19 mouse cellular contexts compared by ENCODE assay signal in genomic region chr13:48942471-48942870, GRCm38 (mm10). TPM values are rescaled to one million over a fixed set of nuclear protein-coding genes. Genes with fewer than 3 reads are reported as not detected.
DNase-seq lines count a peak whose midpoint lies in the region; ATAC-seq and TF ChIP-seq lines count a peak whose summit lies in the region.
"Had no signal": no experiment of that assay in that cellular context is flagged by ENCODE, and none has a peak within 500 bp of the region (broad histone marks: within the 10 kb centered on the region; RNA-seq: fewer than 3 reads in every experiment).

No protein-coding gene starts in this region.

- peaks cover 19% of the 10 kb centered on the region; the same call in 1 of the 2 replicates for H3K36me3 ChIP-seq in liver, embryonic 11.5 days (ENCODE audit: control insufficient read depth, insufficient read depth, low read length)
- peaks cover 23% of the 10 kb centered on the region for H3K36me3 ChIP-seq in intestine, postnatal 0 days (ENCODE audit: control insufficient read depth, insufficient read depth)
- H3K36me3 ChIP-seq in small intestine, adult 2 months (ENCODE audit: control insufficient read depth, insufficient read depth, low read length) = peaks cover 48% of the 10 kb centered on the region

- no peak overlapping the region for H3K4me3 ChIP-seq in liver, embryonic 11.5 days (ENCODE audit: low read depth, low read length)
- H3K4me3 ChIP-seq in intestine, postnatal 0 days (ENCODE audit: low read depth, low read length) = no peak overlapping the region
- no peak overlapping the region for H3K4me3 ChIP-seq in small intestine, adult 2 months (ENCODE audit: low read depth, low read length)
- H3K4me3 ChIP-seq: embryonic facial prominence, embryonic 12.5 days; forebrain, embryonic 10.5 days; limb, embryonic 12.5 days; midbrain, embryonic 10.5 days; neural tube, embryonic 15.5 days had no signal

- TF ChIP-seq POLR2A in small intestine, adult 2 months (IDR thresholded peaks at IDR 0.05; ENCODE audit: low read depth, low read length) = no peak

- peaks cover 8% of the 10 kb centered on the region; the same call in 1 of the 2 replicates for H3K4me1 ChIP-seq in liver, embryonic 11.5 days (replicated peaks; ENCODE audit: control insufficient read depth, insufficient read depth, low read length)
- no peaks in the 10 kb centered on the region for H3K4me1 ChIP-seq in intestine, postnatal 0 days (replicated peaks; ENCODE audit: control insufficient read depth, insufficient read depth, low read length)
- peaks cover 12% of the 10 kb centered on the region; the same call in 1 of the 2 replicates for H3K4me1 ChIP-seq in small intestine, adult 2 months (ENCODE audit: control insufficient read depth, insufficient read depth, insufficient read length, low read length)
- H3K4me1 ChIP-seq: embryonic facial prominence, embryonic 12.5 days; forebrain, embryonic 10.5 days; limb, embryonic 12.5 days; midbrain, embryonic 10.5 days; neural tube, embryonic 15.5 days had no signal

- H3K27ac ChIP-seq in liver, embryonic 11.5 days (ENCODE audit: low read depth, low read length) = no peak overlapping the region
- no peak overlapping the region for H3K27ac ChIP-seq in intestine, postnatal 0 days (ENCODE audit: low read depth, low read length)
- peak overlapping the region; percentile 40; the same call in 1 of the 2 replicates for H3K27ac ChIP-seq in small intestine, adult 2 months (ENCODE audit: insufficient read depth, low read depth, low read length)
- H3K27ac ChIP-seq: embryonic facial prominence, embryonic 12.5 days; forebrain, embryonic 10.5 days; limb, embryonic 12.5 days; midbrain, embryonic 10.5 days; neural tube, embryonic 15.5 days had no signal

- no peak overlapping the region for H3K9ac ChIP-seq in liver, embryonic 11.5 days (ENCODE audit: low read depth, low read length)
- H3K9ac ChIP-seq in intestine, postnatal 0 days (ENCODE audit: low read depth, low read length) = no peak overlapping the region
- H3K9ac ChIP-seq: embryonic facial prominence, embryonic 12.5 days; limb, embryonic 12.5 days; neural tube, embryonic 15.5 days had no signal

- WGBS in liver, embryonic 11.5 days = 81% methylated on average over 2 of the region's 2 CpGs
- 25% methylated on average over 2 of the region's 2 CpGs for WGBS in intestine, postnatal 0 days
- WGBS in small intestine, adult 2 months = 22% methylated on average over 2 of the region's 2 CpGs

- TF ChIP-seq CTCF in intestine, postnatal 0 days (IDR thresholded peaks at IDR 0.05; ENCODE audit: low read depth) = no peak
- TF ChIP-seq CTCF in small intestine, adult 2 months (IDR thresholded peaks at IDR 0.05; ENCODE audit: extremely low read depth, insufficient read length, insufficient replicate concordance, low read depth, low read length) = no peak

- no peak for ATAC-seq in liver, embryonic 11.5 days (replicated peaks; ENCODE audit: low FRiP score)
- ATAC-seq in intestine, postnatal 0 days = peak; percentile 32; the same call in 1 of the 2 replicates
- ATAC-seq: inflammation-experienced regulatory T-cells, adult 6 months; lung, postnatal 0 days had no signal

- no peaks in the 10 kb centered on the region for H3K27me3 ChIP-seq in liver, embryonic 11.5 days (replicated peaks; ENCODE audit: control insufficient read depth, insufficient read depth, low read length)
- no peaks in the 10 kb centered on the region for H3K27me3 ChIP-seq in intestine, postnatal 0 days (replicated peaks; ENCODE audit: control insufficient read depth, insufficient read depth, low read length)
- no peaks in the 10 kb centered on the region for H3K27me3 ChIP-seq in small intestine, adult 2 months (ENCODE audit: control insufficient read depth, insufficient read depth, low read length)
- H3K27me3 ChIP-seq: embryonic facial prominence, embryonic 12.5 days; limb, embryonic 12.5 days; neural tube, embryonic 15.5 days had no signal

- peak; percentile 25 for DNase-seq in liver
- DNase-seq in liver, embryonic 11.5 days (ENCODE audit: low spot score) = no peak
- DNase-seq in adrenal gland, adult 8-10 months = peak; percentile 61
- no peak for DNase-seq in gastrocnemius, adult 18-20 months (ENCODE audit: low spot score)
- no peak for DNase-seq in thymus, postnatal 0 days (ENCODE audit: low spot score)
- no peak for DNase-seq in thymus, postnatal 4 days
- DNase-seq: kidney, postnatal 10 days; spleen, adult 18-20 months; thymus, postnatal 36 days had no signal

- no peak overlapping the region for H3K4me2 ChIP-seq in liver, embryonic 11.5 days
- no peak overlapping the region for H3K4me2 ChIP-seq in intestine, postnatal 0 days (replicated peaks; ENCODE audit: low read depth)
- H3K4me2 ChIP-seq: embryonic facial prominence, embryonic 12.5 days; heart, embryonic 11.5 days; limb, embryonic 12.5 days; neural tube, embryonic 15.5 days had no signal

- no peaks in the 10 kb centered on the region for H3K9me3 ChIP-seq in liver, embryonic 11.5 days (ENCODE audit: control insufficient read depth, low read length)
- no peaks in the 10 kb centered on the region for H3K9me3 ChIP-seq in intestine, postnatal 0 days (ENCODE audit: control insufficient read depth)
- H3K9me3 ChIP-seq: embryonic facial prominence, embryonic 12.5 days; forebrain, embryonic 10.5 days; limb, embryonic 12.5 days; midbrain, embryonic 10.5 days; neural tube, embryonic 15.5 days had no signal

RNA-seq across cellular contexts. Expression of gene Fam120a, which starts 25.3 kb away (rescaled TPM):
- polyA plus RNA-seq in liver, embryonic 11.5 days (2014; fragmentation: Nextera tagmentation; extraction: Ambion mirVana) = 33.1 and 38.0 TPM in 2 replicates
- total RNA-seq in adrenal gland, adult 8-10 months (2022) = 100 to 1,000 TPM; 170 to 195 (median 182) TPM
- 24.2 and 25.9 TPM in 2 replicates for polyA plus RNA-seq in intestine, postnatal 0 days (2015; fragmentation: Nextera tagmentation; extraction: Ambion mirVana)
- 56.5 and 80.1 TPM in 2 replicates for polyA plus RNA-seq in small intestine, adult 2 months (2012; rRNA removed)
- 100 to 1,000 TPM; 109 to 116 TPM for total RNA-seq in gastrocnemius, adult 18-20 months (2021)
- 26.2 and 28.3 TPM in 2 replicates for polyA plus RNA-seq in thymus, postnatal 0 days (2015; fragmentation: Nextera tagmentation; extraction: Ambion mirVana)

Comparison
In these comparisons a context has a peak if more than half of its experiments do, and no peak if none do; other contexts are left out.
1. DNase-seq: peak in liver (single experiment) and adrenal gland, adult 8-10 months (single experiment); none in liver, embryonic 11.5 days (single experiment), gastrocnemius, adult 18-20 months (single experiment), thymus, postnatal 0 days (single experiment) and thymus, postnatal 4 days (single experiment).